Mouse (Mus musculus) Muller cell, postnatal 12 days (primary cell): ENCODE measurements at regions not wholly inside any gene's neighbourhood (a gene's known extent, or its start where the extent isn't known, plus 50 kb on each side); places are given as distances from the start of the nearest gene placed in this dataset.

Experiments used
- DNase-seq: peaks from one replicate; pipeline ENCODE4 v3.0.0-alpha.2; 2015; ENCODE audit errors: inconsistent ontology term

DNA sequence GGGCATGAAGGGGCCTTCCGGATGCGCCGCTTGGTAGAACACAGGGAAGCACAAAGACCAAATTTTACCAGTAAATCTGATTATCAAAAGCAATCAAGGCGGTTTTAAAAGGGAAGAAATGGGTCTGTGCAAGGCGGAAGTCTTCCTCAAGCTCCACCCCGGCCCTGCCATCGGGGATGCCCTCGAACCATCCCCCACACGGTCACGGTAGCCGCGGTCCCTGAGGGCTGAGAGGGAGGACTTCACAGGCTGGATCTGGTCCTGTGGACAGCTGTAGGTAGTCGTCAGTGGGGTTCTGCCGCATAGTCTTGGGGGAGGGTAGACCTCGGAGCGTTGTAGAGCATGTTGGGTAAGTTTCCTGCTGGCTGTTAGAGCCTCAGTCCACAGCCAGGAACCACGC lies 104.9 kb downstream of the Tpra1 start:
- DNase-seq = no peak

DNA sequence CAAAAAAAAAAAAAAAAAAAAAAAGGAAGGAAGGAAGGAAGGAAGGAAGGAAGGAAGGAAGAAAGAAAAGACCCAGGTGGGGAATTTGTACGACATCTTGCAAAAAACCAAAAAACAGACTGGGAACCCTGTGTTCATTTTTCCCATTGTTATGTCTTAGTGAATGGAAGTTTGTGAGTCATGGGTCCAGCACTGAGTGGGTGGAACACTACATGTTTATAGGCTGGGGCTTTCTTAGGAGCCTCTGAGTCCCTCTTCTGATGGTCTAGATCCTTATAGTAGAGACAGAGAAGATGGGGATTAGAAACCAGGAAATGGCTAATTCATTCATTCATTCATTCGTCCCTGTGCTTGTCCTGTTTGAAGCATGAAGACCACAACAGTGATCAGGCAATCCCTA lies 105.5 kb downstream of the Tpra1 start:
- peak; percentile 36 for DNase-seq

- peak; percentile 90 for DNase-seq
Observed at GRCm38 (mm10) chr6:89008614-89009171, 106.6 kb downstream of the Tpra1 start.

DNA sequence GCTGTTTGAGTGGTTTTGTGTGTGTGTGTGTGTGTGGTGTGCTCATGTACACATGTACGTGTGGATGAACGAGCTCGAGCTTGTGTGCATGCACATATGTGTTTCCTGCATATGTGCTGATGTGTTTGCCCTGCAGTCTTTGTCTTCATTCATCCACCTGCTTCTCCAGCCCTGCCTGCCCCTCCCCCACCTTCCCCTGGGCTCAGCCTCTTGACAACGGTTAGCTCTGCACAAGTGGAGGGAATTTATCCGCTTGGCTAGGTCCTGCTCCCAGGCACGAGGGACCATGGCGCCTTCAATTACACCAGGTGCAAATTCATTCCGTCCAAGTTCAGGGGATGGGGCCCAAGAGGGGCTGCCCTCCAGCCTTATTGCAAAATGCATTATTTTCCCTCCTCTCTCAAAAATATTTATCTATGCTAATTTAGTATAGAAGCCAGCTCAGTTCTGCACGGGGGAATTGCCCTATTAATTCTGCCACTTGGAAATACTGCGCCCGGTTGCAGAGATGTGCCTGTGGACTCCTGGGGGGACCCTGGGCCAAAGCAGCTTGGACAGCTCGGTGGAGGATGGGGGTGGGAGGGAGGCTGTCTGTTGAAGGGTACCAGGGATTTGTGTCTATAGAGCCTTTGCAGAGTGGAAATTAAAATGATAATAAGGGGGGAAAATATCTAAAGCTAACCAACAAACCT lies 111.1 kb downstream of the Tpra1 start:
- DNase-seq = no peak

DNA sequence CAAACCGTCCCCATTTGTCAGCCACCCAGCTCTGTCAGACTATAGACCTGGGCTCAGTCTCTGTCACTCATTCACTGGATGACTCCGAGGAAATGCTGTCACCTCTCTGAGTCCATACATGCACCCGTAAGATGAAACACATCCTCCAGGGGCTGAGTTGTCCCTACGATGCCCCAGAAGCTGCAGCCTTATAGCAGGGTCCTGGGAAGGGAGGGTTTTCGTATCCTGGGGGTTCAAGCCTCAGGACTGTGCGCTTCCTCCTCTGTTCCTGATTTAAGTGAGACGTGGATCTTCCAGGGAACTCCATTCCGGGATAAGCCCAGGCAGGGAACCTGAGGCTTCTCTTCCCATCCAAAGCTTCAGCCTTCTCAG lies 111.6 kb downstream of the Tpra1 start:
- DNase-seq = no peak

DNA sequence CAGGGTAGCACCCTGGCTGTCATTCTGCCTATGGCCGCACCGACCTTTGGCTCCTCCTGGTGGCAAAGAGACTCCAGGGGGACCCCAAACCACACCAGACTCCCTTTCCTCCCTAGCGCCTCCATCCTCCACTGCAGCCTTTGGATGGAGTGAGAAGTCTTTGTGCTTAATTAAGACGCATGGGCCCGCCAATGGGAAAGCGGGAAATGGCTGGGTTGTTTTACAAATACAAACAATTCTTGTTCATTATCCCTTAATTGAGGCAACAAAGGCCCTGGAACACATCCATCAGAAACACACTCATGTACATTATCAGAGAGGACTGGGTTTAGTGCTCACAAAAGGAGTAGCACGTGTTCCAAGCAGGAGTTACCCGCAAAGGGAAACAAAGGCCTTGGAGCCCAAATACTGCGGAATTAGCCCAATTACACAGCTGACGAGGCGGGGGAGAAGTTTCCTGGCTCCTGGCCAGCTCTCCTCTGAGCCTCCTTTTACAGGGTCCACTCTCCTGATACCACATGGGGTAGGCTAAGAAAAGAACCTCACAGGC lies 122.1 kb downstream of the Tpra1 start:
- peak; percentile 58 for DNase-seq

GRCm38 (mm10) chr6:89033433-89034298 lies 131.6 kb downstream of the Tpra1 start:
- DNase-seq = peak; percentile 29

GRCm38 (mm10) chr6:89034455-89034854 lies 132.4 kb downstream of the Tpra1 start:
- DNase-seq = no peak

- DNase-seq = no peak
Observed at GRCm38 (mm10) chr6:89035061-89035835, 133.2 kb downstream of the Tpra1 start.

- DNase-seq = no peak
Observed at GRCm38 (mm10) chr6:89035836-89036156, 133.7 kb downstream of the Tpra1 start.

DNA sequence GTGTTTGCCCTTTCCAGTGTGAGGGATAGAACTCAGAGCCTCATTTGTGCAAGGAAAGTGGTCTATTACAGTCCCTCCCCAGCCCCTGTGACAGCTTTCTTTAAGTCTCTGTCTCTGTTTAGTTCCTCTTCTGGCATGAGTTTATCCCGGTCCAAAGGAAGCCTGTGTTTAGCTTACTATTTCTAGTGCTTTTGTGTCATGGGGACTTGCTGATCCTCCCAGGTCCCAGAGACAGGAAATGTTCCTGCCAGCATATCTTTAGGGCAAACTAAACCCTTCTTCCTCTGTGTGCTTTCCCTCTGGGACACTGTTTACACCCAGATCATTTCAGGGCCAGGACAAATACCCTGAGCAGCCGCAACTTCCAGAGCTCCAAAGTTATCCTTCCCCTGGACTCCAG lies 135.3 kb downstream of the Tpra1 start:
- DNase-seq = no peak

GRCm38 (mm10) chr6:89037901-89038300 lies 135.8 kb downstream of the Tpra1 start:
- DNase-seq = no peak

DNA sequence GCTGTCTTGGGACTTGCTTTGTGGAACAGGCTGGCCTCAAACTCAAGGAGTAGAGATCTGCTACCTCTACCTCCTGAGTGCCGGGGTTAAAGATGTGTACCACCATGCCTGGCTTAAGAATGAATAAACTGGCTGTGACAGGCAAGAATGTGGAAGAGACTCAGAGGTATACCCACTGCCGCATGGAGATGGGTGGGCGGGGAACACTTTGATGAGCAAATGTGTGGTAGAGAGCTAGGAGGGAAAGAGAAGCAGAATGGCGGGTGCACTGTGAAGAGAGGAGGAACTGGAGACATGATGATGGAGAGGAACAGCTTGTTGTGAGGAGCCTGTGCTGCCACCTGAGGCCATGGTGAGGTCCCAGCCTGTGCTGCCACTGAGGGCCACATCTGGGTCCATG lies 138.9 kb downstream of the Tpra1 start:
- no peak for DNase-seq

- no peak for DNase-seq
Observed at GRCm38 (mm10) chr6:89042478-89043239, 140.6 kb downstream of the Tpra1 start.

GRCm38 (mm10) chr6:89045436-89045966 lies 143.4 kb downstream of the Tpra1 start:
- no peak for DNase-seq

- DNase-seq = no peak
Observed at GRCm38 (mm10) chr6:89046476-89046875, 144.4 kb downstream of the Tpra1 start.

GRCm38 (mm10) chr6:89047629-89048332 lies 145.7 kb downstream of the Tpra1 start:
- DNase-seq = no peak

- DNase-seq = no peak
Observed at GRCm38 (mm10) chr6:89049290-89049689, 147.2 kb downstream of the Tpra1 start.

- no peak for DNase-seq
Observed at GRCm38 (mm10) chr6:89050575-89051270, 148.7 kb downstream of the Tpra1 start.
